Mouse (Mus musculus) E14TG2a.4 (cell line): ENCODE measurements around the gene Dzip1.

Experiments
- CTCF ChIP-seq: conservative IDR thresholded peaks from 2 replicates; pipeline ENCODE4 v1.5.1; 2014; ENCODE audit warnings: low read length
- NANOG ChIP-seq: IDR thresholded peaks from 2 replicates; pipeline ENCODE4 v1.6.1; 2014; ENCODE audit warnings: borderline replicate concordance, low read length, mixed read lengths
- POU5F1 ChIP-seq: IDR thresholded peaks from 2 replicates; pipeline ENCODE4 v1.6.1; 2014; ENCODE audit warnings: low read length, borderline replicate concordance

GRCm38 (mm10) chr14:118922251-118922650 is 3.0 kb downstream of the Dzip1 start:
- no peak for TF ChIP-seq CTCF
- no peak for TF ChIP-seq POU5F1
- no peak for TF ChIP-seq NANOG
